Mouse (Mus musculus) embryonic fibroblast, embryonic 13.5 days (primary cell): ENCODE data around the gene Immp2l.

Experiments used
- CTCF ChIP-seq: IDR thresholded peaks from 2 replicates; pipeline ENCODE4 v1.5.1; 2011; ENCODE audit warnings: mild to moderate bottlenecking, control low read depth, low read length, moderate library complexity, borderline replicate concordance; ENCODE audit not compliant: insufficient read depth
- POLR2A ChIP-seq: IDR thresholded peaks from 2 replicates; pipeline ENCODE4 v1.6.1; 2011; ENCODE audit warnings: low read depth, mild to moderate bottlenecking, control low read depth, low read length, moderate library complexity

- no peak for TF ChIP-seq POLR2A
- TF ChIP-seq CTCF, result no peak
These were observed 495.0 kb downstream of the Immp2l start for GRCm38 (mm10) chr12:41518897-41519296.
